In genomic region chr13:32851967-32852366, GRCm38 (mm10) we compare ENCODE assay signal across 10 mouse cellular contexts. TPM values are rescaled to one million over a fixed set of nuclear protein-coding genes. Genes with fewer than 3 reads are reported as not detected.
DNase-seq lines count a peak whose midpoint lies in the region; ATAC-seq and TF ChIP-seq lines count a peak whose summit lies in the region.
"Had no signal": no experiment of that assay in that cellular context is flagged by ENCODE, and none has a peak within 500 bp of the region (broad histone marks: within the 10 kb centered on the region; RNA-seq: fewer than 3 reads in every experiment).

No protein-coding gene starts in this region.

- H3K27me3 ChIP-seq in heart, postnatal 0 days (ENCODE audit: control insufficient read depth, insufficient read depth, low read length): no peaks in the 10 kb centered on the region
- no peaks in the 10 kb centered on the region for H3K27me3 ChIP-seq in small intestine, adult 2 months (ENCODE audit: control insufficient read depth, insufficient read depth, low read length)
- H3K27me3 ChIP-seq: stomach, embryonic 15.5 days had no signal

- TF ChIP-seq POLR2A in small intestine, adult 2 months (IDR thresholded peaks at IDR 0.05; ENCODE audit: low read depth, low read length): no peak

- H3K27ac ChIP-seq in ES-E14 (ENCODE audit: insufficient read depth, low read depth, low read length, poor library complexity, severe bottlenecking): no peak overlapping the region
- H3K27ac ChIP-seq in heart, postnatal 0 days (ENCODE audit: low read depth): no peak overlapping the region
- peak overlapping the region; percentile 87 for H3K27ac ChIP-seq in small intestine, adult 2 months (ENCODE audit: insufficient read depth, low read depth, low read length)
- H3K27ac ChIP-seq: stomach, embryonic 15.5 days had no signal

- H3K9ac ChIP-seq in ES-E14 (ENCODE audit: insufficient read depth, low read depth, low read length, poor library complexity, severe bottlenecking): no peak overlapping the region
- H3K9ac ChIP-seq in heart, postnatal 0 days (replicated peaks; ENCODE audit: low read depth, low read length): no peak overlapping the region
- H3K9ac ChIP-seq: stomach, embryonic 15.5 days had no signal

- H3K9me3 ChIP-seq in ES-E14 (ENCODE audit: control insufficient read depth, insufficient read depth, low read depth, low read length): no peaks in the 10 kb centered on the region
- no peaks in the 10 kb centered on the region for H3K9me3 ChIP-seq in heart, postnatal 0 days (replicated peaks; ENCODE audit: control insufficient read depth, low read length)
- H3K9me3 ChIP-seq: stomach, embryonic 15.5 days had no signal

- no peak for TF ChIP-seq EP300 in heart, postnatal 0 days (IDR thresholded peaks at IDR 0.05; ENCODE audit: low read depth)

- H3K4me2 ChIP-seq in heart, postnatal 0 days (ENCODE audit: low read depth, low read length): no peak overlapping the region
- H3K4me2 ChIP-seq: stomach, embryonic 15.5 days had no signal

- in situ Hi-C loops in ES-E14 (cut with MboI; ENCODE audit: low sequenced_read_pairs in 2 of 2, unreplicated experiment in 2 of 2): no loop called here

- peaks cover 2 to 3% of the 10 kb centered on the region in 2 experiments; a peak in 1 of 4 replicates for H3K4me1 ChIP-seq in ES-E14 (ENCODE audit: control insufficient read depth in 2 of 2, insufficient read depth in 2 of 2, low read length in 2 of 2, poor library complexity in 1 of 2)
- peaks cover 18% of the 10 kb centered on the region for H3K4me1 ChIP-seq in heart, postnatal 0 days (ENCODE audit: control insufficient read depth, insufficient read depth)
- H3K4me1 ChIP-seq in small intestine, adult 2 months (ENCODE audit: control insufficient read depth, insufficient read depth, insufficient read length, low read length): peaks cover 17% of the 10 kb centered on the region; the same call in 1 of the 2 replicates

- no peak for ATAC-seq in heart, postnatal 0 days (ENCODE audit: insufficient read depth, low read depth)
- peak; percentile 69 for ATAC-seq in megakaryocyte progenitor cell, adult 5-6 weeks (replicated peaks; ENCODE audit: poor library complexity)

- peak; percentile 82 for TF ChIP-seq CTCF in heart, postnatal 0 days (IDR thresholded peaks at IDR 0.05; ENCODE audit: low read depth)
- TF ChIP-seq CTCF in small intestine, adult 2 months (IDR thresholded peaks at IDR 0.05; ENCODE audit: extremely low read depth, insufficient read length, insufficient replicate concordance, low read depth, low read length): peak; percentile 65; the same call in 1 of the 2 replicates

- no peak overlapping the region for H3K4me3 ChIP-seq in ES-E14 (ENCODE audit: insufficient read depth in 1 of 2, low read depth in 1 of 2, low read length in 2 of 2, poor library complexity in 1 of 2, severe bottlenecking in 1 of 2)
- H3K4me3 ChIP-seq in heart, postnatal 0 days (ENCODE audit: low read depth, low read length): no peak overlapping the region
- no peak overlapping the region for H3K4me3 ChIP-seq in small intestine, adult 2 months (ENCODE audit: low read depth, low read length)
- H3K4me3 ChIP-seq: stomach, embryonic 15.5 days had no signal

- WGBS in heart, postnatal 0 days: 7% methylated on average over 7 of the region's 7 CpGs
- 5% methylated on average over 7 of the region's 7 CpGs for WGBS in small intestine, adult 2 months

- H3K36me3 ChIP-seq in ES-E14 (ENCODE audit: control insufficient read depth, insufficient read depth, low read length, poor library complexity, severe bottlenecking): no peaks in the 10 kb centered on the region
- H3K36me3 ChIP-seq in heart, postnatal 0 days (replicated peaks; ENCODE audit: control insufficient read depth, insufficient read depth, low read length): no peaks in the 10 kb centered on the region
- peaks cover 13% of the 10 kb centered on the region for H3K36me3 ChIP-seq in small intestine, adult 2 months (ENCODE audit: control insufficient read depth, insufficient read depth, low read length)
- H3K36me3 ChIP-seq: stomach, embryonic 15.5 days had no signal

- DNase-seq in adrenal gland, adult (ENCODE audit: inconsistent age in 2 of 2, low spot score in 1 of 2): peak; percentile 47 to 85
- DNase-seq in adrenal gland, adult 8-10 months: no peak
- peak; percentile 57 for DNase-seq in ES-E14 (ENCODE audit: low read depth, low spot score)
- DNase-seq in cerebellum, postnatal 10 days: peak; percentile 62
- peak; percentile 62 for DNase-seq in heart, postnatal 0 days (ENCODE audit: low spot score)
- peak; percentile 63 to 74 for DNase-seq in kidney, postnatal 4 days

TF ChIP-seq in ES-E14, 5 proteins besides CTCF, POLR2A, EP300 and RAD21:
- TF ChIP-seq CHD2 (IDR thresholded peaks at IDR 0.05; ENCODE audit: low read depth, low read length) (no peak), MAFK (IDR thresholded peaks at IDR 0.05; ENCODE audit: insufficient read depth, low read depth, low read length) (no peak)

RNA-seq across cellular contexts. Expression of gene Serpinb1a, which starts 1.0 kb away (rescaled TPM):
- 100 to 1,000 TPM in 1 of 4 experiments, 10 to 100 TPM in 1, 1 to 10 TPM in 2; 5.5 to 130 (median 37.7) TPM for total RNA-seq in adrenal gland, adult 8-10 months (2022)
- total RNA-seq in ES-E14 (2012; rRNA removed): 2.2 and 2.3 TPM in 2 replicates
- 1.8 and 19.6 TPM in 2 replicates for total RNA-seq in heart, postnatal 0 days (2014; rRNA removed; ENCODE audit: low replicate concordance)
- polyA plus RNA-seq in heart, postnatal 0 days (2015; fragmentation: Nextera tagmentation; extraction: Ambion mirVana): 13.8 and 16.1 TPM in 2 replicates
- 432 and 510 TPM in 2 replicates for total RNA-seq in megakaryocyte progenitor cell, adult 5-6 weeks (2015)
- total RNA-seq in megakaryocyte progenitor cell, adult 5-6 weeks (2017): 500 and 560 TPM in 2 replicates
- 36.8 and 110 TPM in 2 replicates for polyA plus RNA-seq in small intestine, adult 2 months (2012; rRNA removed)

RNA-seq across cellular contexts. Expression of gene Serpinb1c, which starts 46.0 kb away (rescaled TPM):
- not detected for total RNA-seq in adrenal gland, adult 8-10 months (2022)
- not detected in 2 replicates for total RNA-seq in ES-E14 (2012; rRNA removed)
- not detected in 2 replicates for total RNA-seq in heart, postnatal 0 days (2014; rRNA removed; ENCODE audit: low replicate concordance)
- polyA plus RNA-seq in heart, postnatal 0 days (2015; fragmentation: Nextera tagmentation; extraction: Ambion mirVana): 0.16 and 0.25 TPM in 2 replicates
- total RNA-seq in megakaryocyte progenitor cell, adult 5-6 weeks (2015): not detected in 2 replicates
- not detected in 2 replicates for total RNA-seq in megakaryocyte progenitor cell, adult 5-6 weeks (2017)
- not detected in 2 replicates for polyA plus RNA-seq in small intestine, adult 2 months (2012; rRNA removed)
- polyA plus RNA-seq: intestine, embryonic 14.5 days; stomach, embryonic 15.5 days had no signal

RNA-seq across cellular contexts. Expression of gene D930007J09Rik, which starts 49.3 kb away (rescaled TPM):
- total RNA-seq in adrenal gland, adult 8-10 months (2022): under 1 TPM in 1 of 4 experiments, not detected in 3; 0.75 TPM
- total RNA-seq in ES-E14 (2012; rRNA removed): 3.7 and 6.7 TPM in 2 replicates
- total RNA-seq in heart, postnatal 0 days (2014; rRNA removed; ENCODE audit: low replicate concordance): not detected in 2 replicates
- not detected in 2 replicates for polyA plus RNA-seq in heart, postnatal 0 days (2015; fragmentation: Nextera tagmentation; extraction: Ambion mirVana)
- total RNA-seq in megakaryocyte progenitor cell, adult 5-6 weeks (2015): not detected in 2 replicates
- total RNA-seq in megakaryocyte progenitor cell, adult 5-6 weeks (2017): not detected in 2 replicates
- polyA plus RNA-seq in small intestine, adult 2 months (2012; rRNA removed): not detected in 2 replicates
- polyA plus RNA-seq: intestine, embryonic 14.5 days; stomach, embryonic 15.5 days had no signal

RNA-seq across cellular contexts. Expression of gene Wrnip1, which starts 50.1 kb away (rescaled TPM):
- 10 to 100 TPM; 33.1 to 50.4 (median 42.2) TPM for total RNA-seq in adrenal gland, adult 8-10 months (2022)
- total RNA-seq in ES-E14 (2012; rRNA removed): 30.8 and 44.8 TPM in 2 replicates
- 33.1 and 66.7 TPM in 2 replicates for total RNA-seq in heart, postnatal 0 days (2014; rRNA removed; ENCODE audit: low replicate concordance)
- 11.2 and 12.1 TPM in 2 replicates for polyA plus RNA-seq in heart, postnatal 0 days (2015; fragmentation: Nextera tagmentation; extraction: Ambion mirVana)
- 14.6 and 18.2 TPM in 2 replicates for total RNA-seq in megakaryocyte progenitor cell, adult 5-6 weeks (2015)
- total RNA-seq in megakaryocyte progenitor cell, adult 5-6 weeks (2017): 32.3 and 39.6 TPM in 2 replicates
- polyA plus RNA-seq in small intestine, adult 2 months (2012; rRNA removed): 27.9 and 41.3 TPM in 2 replicates
